Mouse (Mus musculus) testis, adult 2 months (tissue): ENCODE results near the gene Col5a1.

Source experiments
- CTCF ChIP-seq: fragments of 200-500 bp; IDR thresholded peaks from 2 replicates; pipeline ENCODE4 v1.5.1; 2012; ENCODE audit warnings: low read depth, mild to moderate bottlenecking, inconsistent platforms, low read length, moderate library complexity; ENCODE audit not compliant: control insufficient read depth, insufficient read depth, insufficient replicate concordance
- POLR2A ChIP-seq: fragments of 200-500 bp; IDR thresholded peaks from 2 replicates; pipeline ENCODE4 v1.6.1; 2012; ENCODE audit warnings: low read depth, mild to moderate bottlenecking, inconsistent platforms, low read length, moderate library complexity; ENCODE audit not compliant: control insufficient read depth

DNA sequence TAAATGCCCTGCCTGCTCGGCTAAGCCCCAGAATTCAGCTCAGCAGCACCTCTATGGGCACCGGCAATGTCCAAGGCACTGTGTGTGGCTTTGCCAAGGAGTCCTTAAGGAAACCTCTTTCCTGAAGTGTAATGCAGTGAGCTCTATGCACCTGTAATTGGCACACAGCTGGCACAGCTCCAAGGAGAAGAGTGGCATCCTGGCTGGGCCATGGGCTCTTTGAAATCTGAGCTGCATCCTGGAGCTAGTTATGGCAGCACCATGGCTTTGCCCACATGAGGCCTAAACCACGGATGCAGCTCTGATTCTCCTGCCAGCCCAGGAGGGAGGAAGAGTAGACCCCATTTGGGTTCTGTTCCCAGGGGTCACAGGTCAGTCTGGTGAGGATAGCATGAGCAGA lies 16.1 kb downstream of the Col5a1 start:
- TF ChIP-seq CTCF (no peak), POLR2A (no peak)
